Mouse (Mus musculus) megakaryocyte, adult 5-6 weeks (primary cell): Measurements from ENCODE around the gene Smad3. TPM values are rescaled to one million over a fixed set of nuclear protein-coding genes. Genes with fewer than 3 reads are reported as not detected.

ENCODE experiments used
- ATAC-seq: 2 replicates; pipeline ENCODE4 v1.8.0; 2016; ENCODE audit warnings: mild to moderate bottlenecking, inconsistent platforms; ENCODE audit not compliant: poor library complexity, severe bottlenecking
- total RNA-seq, 2 experiments: library from RNA; stranded (forward) in 1 of 2; stranded (reverse) in 1 of 2; fragments of 153-499, 151-499 nt in 1 of 2; fragments of 221-1000, 200-1000 nt in 1 of 2; gene quantifications; 2 replicates each; pipeline versions ENCODE4 v1.2.3 to v1.2.4; 2015 to 2017

The Smad3 gene
- total RNA-seq, 2 experiments from 2014 or later, result 9.1 to 9.7 TPM

DNA sequence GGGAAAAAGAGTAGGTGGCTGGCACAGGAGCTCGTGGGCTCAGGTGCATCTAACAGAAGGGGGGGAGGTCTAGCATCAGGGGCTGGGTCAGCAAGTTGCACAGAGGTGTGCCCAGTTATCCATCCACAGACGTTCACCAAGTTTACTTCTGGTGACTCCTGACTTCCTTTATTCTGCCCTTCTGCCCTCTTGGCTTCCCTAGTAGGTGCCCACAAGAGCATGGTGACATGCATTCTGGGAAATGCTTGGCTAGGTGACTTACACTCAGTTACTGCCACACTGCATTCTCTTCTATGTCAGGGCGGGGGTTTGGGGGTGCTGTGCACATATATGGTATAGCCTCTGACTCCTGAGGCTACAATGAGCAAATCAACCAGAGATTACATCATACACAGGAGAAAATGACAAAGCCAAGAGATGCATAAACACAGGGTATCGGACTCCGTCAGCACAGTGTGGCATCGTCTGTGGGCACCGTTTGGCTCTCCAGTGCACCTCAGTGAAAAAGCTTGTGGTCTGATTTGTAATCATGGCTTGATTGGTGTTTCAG lies 54.5 kb downstream of the Smad3 start:
- no peak for ATAC-seq

DNA sequence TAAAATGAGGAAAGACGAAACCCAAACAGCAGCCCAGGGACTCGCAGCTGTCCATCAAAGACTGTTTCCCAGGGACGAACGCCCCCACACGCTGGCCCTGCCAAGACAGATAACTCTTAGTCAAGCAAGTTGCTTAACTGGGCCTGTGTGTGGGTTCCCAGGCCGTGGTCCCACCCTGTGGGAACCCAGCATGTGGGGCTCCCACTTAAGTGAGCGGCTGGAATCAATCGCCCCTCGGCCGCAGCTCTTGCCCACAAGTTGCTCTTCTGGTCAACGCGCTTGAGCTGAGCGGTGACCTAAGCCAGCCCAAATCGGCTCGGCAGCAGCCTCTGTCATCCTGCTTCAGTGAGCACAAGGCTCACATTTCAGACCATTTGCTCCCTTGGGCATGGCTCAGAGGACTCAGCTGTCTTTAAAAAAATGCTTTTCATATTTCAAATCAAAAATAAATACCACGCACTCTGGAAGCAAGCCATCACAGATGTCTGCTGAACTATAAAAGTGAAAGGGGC lies 55.2 kb downstream of the Smad3 start:
- no peak for ATAC-seq

DNA sequence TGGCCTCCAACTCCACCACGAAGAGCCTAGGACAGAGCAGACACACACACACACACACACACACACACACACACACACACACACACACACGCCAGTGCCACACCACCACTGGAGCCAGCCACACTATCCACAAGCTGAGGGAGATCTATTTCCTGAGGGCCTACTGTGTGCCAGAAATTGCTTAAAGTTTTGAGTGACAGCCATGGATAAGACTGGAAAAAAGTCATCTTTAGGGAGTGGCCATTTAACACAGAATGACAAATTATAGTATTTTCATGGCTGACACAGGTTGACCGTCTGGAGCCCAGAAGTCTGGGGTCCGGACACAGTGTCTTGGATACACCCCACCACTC lies 55.9 kb downstream of the Smad3 start:
- ATAC-seq, result no peak

DNA sequence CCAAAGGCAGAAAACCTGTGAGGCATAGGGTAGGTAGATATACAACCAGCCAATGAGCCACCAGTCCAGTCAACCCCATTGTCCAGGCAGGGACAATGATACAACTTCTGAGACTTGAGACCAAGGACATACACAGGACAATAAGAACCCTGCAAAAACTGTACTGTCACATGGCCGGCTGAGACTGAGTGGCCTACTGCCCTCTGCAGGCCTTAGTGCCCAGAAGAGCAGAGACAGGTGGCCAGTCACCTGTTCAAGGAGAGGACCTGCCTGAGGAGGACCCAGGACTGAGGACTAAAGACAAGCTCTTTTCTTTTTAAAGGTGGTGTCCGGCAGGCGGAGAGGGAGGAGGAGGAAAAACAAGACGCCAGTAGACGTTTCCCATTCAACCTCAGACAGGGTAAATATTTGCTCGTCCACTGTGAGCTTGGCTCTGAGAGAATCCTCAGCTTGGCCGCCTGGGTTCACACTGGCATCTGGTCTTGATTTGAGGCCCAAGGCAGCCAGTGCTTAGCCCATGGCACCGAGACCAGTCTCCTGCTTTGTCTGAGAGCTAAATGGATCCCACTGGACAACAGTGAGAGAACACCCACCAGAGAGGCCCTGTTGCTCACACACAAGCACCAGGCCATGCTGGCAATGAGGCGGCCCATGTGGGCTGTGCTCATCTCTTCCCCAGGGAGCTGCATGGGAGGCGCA lies 56.4 kb downstream of the Smad3 start:
- ATAC-seq, result no peak

DNA sequence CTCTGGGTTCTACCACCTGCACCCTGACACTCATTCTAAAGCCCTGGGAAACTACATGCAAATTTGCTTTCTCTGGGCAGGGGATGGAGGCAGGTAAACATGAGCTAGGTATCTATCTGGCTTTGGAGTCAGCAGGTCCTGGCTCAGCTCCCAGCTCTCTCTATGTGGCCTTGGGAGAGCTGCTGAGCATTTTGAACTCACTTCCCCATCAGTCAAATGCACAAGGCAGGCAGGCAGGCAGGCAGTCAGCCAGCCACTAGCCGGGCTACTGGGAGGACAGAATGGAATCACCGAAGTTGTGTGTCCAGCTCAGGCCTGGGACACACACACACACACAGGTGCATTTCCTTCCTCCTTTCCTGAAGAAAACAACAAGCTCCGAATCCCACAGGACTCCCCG lies 58.6 kb downstream of the Smad3 start:
- no peak for ATAC-seq

DNA sequence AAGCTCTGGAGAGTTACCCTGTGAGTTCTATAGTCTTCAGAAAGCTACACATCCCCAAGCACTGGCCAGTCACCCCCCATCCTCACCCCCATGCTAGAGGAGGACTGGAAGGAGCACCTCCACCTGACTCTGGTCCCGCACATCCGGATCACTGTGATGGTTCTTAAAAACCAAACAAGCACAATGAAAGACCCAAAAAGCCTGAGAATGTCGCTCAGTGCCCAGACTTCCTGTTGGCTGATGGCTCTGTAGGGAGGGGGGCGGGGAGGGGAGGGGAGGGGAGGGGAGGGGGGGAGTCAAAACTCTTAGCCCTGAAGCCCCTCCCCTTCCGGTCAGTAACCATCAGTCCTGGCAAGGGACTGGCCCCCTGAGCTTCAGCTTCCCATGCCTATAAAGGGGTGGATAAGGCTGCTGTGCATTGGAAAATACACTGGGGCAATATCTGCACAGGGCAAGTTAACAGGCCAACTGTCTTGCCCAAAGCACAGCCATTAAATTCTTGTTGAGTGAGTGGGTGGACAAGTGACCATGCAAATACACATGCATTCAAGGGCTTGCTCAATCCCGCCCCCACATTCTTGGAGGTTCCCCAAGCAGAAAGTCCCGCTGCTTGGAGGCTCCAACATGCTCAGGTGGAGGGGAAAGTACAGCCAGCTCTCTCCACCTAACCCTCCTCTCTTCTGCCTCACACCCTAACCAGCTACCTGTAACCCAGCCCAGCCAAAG lies 59.3 kb downstream of the Smad3 start:
- 0 out of 2 replicates have a peak, but pooled peaks have one; percentile 27 for ATAC-seq

DNA sequence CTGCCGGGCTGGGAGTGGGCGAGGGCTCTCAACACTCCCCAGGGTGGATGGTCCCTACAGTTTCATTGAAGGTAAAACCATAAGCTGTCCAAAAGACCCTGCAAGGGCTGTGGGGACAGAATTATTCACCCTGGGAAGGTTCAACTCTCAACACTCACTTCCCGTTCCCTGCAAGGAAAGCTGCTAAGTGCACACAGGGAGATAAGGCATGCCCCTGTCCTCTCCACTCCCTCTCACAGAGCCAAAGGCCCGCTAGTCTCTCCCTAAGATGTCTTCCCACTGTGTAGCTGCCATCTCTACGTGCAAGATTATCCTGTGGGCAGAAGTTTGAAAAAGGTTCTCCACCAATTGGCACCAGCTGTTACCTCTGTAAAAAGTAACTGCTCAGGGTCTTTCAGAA lies 60.2 kb downstream of the Smad3 start:
- no peak for ATAC-seq

DNA sequence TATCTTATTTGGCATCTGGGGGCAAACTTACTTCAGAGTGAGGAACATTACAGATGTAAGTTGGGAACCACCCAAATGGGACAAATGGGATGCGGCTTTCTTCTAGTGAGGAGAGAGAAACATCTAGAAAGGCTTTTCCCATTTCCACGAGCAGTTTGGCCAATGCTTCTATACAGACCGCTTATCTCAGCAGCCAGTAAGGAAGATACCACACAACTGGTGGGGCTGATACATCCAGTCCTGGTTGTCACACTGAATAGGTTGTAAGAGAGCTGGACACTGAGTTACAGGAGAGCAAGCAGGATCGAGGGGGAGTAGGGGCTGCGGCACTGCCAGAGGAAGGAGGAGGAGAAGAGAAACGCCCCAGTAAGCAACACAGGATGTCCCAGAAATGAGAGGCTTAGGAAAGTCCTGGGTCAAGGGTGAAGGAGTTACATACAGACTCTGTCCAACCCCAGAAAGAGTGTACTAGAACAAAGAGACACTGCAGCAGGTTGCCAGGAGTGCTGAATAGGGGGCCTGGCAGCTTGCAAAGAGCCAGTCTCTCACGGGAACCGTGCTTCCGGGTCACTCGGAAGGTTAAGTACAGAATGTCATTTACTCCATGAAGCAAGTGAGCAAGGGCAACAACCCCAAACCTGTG lies 61.2 kb downstream of the Smad3 start:
- ATAC-seq, result no peak

DNA sequence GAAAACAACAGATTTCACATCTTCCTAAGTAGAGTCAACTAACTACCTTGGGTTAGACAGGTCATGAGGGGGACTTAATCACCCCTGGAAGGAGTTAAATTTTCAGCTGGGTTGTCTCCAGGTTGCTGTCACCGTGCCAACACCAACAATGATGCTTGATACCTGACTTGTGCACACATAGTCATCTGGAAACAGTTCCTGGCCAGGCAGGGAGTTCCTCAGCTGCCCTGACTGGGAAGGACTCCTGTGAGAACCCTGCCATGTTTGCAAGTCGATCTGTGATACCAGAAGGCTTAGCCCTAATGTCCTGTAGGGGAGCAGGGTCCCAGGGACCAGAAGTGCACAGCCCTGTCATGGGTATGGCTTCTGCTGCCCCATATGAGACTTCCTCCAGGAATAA lies 65.8 kb downstream of the Smad3 start:
- ATAC-seq, result no peak

DNA sequence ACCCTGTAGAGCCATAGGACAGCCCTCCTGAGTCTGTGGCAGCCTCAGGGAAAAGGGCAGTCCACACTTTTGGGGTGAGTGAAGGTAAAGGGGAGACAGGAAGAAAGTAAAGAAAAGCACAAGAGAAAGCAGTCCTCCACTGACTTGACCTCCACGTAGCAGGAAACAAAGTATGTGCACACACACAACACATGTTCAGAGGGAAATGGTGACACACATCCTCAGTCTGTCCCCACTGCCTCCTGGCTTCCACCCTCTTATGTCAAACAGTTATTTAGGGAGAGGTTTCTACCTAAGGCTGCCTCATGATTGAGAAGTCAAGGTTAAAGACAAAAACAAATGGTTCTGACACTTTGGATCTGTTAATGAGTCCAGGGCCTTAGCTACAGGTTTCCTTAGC lies 67.3 kb downstream of the Smad3 start:
- ATAC-seq, result peak; percentile 97

DNA sequence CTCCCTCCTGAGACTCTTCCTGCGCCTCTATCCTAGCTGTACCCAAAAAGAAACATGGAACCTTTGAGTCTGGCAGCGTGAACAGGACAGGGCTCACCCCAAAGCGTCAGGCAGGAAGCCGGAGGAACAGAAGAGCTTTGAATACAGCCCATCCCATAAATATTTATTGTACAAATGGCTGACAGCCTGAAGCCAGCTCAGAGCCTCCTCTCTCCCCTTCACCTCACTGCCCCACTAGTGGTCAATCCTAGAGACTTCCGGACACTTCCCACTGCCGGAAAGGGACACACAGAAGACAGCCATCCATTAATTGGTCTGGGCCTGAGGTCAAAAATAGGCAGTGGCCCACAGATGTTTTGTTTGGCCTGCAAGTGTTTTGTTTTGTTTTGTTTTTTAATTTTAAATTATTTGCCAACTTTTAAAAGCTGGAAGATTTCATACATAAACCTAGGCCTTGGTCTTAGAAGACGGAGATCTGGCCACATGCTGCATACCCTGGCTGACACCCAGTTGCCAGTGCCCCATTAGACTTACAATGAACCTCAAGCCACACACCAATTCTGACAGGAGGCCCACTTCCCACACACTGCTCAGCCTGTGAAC lies 70.3 kb downstream of the Smad3 start:
- no peak for ATAC-seq

DNA sequence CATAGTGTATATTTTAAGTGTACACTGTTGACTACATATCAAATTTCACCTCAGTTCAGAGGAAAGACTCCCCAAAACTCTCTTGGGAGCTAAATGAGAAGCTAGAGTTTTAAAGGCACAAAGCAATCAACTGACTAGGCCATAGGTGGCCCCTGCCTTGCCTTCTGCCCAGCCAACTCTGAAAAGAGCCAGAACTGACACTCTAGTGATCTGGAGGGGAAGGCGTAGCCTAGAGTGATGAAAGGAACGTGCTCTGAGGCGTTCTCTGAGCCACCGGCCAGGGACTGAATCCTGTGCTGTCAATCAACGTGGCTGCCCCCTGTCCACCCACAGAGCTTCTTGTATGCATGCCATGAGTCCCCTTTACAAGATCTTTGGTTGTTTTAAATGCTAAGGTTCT lies 72.4 kb downstream of the Smad3 start:
- ATAC-seq, result no peak

DNA sequence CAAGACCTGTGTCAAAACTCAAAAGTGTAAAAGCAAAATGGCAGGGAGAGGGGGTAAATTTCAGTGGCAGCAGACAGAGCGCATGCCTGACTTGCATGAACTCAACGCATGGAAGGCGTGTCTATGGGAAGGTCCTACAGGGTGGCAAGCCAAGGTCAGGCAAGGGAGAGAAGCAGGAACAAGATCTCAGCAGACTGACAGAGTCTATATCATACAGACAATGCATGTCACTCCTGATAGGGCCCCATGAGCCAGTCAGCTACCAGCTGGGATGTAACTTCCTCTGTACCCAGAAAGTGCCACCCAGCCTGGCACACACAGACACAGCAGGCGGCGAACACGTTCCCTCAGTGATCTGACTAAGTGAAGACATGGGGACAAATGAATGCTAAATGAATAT lies 73.5 kb downstream of the Smad3 start:
- ATAC-seq, result peak; percentile 51

DNA sequence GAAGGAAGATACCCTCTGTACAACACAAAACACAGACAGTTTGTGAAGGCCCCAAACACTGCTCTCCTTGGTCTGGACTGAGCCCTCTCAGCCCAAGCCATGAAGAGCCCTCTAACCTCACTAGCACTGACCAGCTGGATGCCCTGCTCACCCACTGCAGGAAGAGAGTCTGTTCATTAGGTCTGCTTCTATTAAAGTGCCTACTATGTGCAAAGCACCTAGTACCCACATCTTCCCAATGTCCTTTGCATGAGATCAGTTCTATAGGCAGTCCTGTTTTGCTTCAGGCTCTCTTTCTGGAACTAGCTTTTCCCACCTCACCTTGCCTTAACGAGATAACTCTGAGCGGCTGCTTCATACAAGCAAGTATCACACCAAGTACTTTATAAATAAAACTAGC lies 74.9 kb downstream of the Smad3 start:
- no peak for ATAC-seq

DNA sequence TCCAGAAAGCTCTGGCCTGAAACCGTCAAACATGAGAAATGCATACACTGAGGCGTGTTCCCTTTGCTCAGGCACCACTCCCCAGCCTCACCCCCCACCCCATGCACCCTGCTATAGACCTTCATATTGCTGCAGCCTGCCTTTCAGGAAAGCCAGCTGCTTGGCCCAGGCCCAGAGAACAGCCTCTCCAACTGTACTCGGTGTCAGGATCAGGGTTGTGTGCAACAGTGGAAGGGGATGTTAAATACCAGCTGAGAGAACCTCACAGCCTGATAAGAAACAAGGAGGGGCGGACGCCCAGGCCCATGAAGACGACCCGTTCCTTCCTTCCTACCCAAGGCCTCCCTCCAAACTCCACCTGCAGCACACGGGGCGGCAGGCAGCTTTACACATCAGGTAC lies 75.5 kb downstream of the Smad3 start:
- no peak for ATAC-seq

DNA sequence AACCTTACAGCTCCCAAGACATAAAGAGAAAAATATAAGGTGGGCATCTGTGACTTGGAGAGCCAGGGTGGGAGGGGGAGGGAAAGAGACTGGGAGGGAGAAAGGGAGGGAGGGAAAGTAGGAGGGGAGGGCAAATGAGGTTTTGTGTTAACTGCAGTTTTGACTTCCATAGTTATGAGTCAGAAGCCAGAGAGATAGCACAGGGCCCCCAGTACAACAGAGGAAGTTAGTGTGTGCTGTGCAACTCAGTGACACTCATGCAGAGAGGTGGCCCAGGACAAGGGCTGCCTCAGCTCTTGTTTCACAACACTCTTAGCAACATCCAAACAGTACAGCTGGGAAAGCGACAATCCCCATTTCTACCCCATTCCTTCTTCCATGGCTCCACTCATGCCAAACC lies 79.7 kb downstream of the Smad3 start:
- peak; percentile 90 for ATAC-seq

DNA sequence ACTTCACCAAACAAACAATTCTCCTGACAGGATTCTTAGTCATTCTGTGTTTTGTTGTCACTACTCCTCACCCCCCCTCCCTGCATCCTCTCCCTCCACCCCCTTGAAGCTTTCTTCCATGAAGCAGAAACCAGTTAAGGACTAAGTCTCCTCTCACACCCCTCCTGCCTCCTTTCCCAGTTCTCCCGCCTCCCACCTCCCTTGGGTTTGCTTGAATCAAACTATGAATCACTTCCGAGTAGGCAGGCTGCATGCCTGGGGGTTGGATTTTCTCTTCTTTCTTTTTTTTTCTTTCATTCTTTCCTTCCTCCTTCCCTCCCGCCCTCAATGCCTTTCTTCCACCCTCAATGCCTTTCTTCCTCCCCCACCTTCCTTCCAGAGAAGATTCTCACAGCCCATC lies 80.2 kb downstream of the Smad3 start:
- no peak for ATAC-seq

DNA sequence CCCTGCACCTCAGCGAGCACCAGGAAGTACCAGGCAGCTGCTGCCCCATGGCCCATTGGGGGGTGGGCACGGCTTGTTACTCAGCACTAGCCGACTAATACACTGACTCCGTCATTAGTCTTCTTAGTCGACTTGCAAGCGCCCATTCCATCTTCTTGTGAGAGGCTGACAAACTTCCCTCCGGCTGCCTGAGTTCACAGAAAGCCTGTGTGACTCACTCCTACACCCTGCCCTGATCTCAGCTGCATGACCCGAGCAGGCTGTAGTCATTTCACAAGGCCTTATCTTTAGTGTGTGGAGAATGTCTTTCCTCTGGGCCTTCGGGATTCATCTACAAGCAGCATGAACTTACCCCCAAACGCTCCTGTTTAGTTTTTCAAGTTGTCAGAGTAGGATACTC lies 83.2 kb downstream of the Smad3 start:
- no peak for ATAC-seq

DNA sequence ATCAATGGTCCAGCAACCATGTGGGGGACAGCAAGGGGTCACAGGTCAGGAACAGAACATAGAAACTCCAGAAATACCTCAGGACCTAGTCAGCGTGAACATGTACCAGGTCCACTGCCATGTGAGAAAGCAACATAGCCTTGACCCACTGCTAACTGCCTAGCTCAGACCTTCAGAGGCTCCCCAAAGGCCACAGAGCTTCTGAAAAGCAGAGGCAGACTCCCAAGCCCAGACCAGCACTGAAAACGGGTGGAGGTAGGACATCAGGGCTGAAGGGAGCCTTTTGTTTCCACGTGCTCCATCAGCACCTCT lies 84.3 kb downstream of the Smad3 start:
- no peak for ATAC-seq

DNA sequence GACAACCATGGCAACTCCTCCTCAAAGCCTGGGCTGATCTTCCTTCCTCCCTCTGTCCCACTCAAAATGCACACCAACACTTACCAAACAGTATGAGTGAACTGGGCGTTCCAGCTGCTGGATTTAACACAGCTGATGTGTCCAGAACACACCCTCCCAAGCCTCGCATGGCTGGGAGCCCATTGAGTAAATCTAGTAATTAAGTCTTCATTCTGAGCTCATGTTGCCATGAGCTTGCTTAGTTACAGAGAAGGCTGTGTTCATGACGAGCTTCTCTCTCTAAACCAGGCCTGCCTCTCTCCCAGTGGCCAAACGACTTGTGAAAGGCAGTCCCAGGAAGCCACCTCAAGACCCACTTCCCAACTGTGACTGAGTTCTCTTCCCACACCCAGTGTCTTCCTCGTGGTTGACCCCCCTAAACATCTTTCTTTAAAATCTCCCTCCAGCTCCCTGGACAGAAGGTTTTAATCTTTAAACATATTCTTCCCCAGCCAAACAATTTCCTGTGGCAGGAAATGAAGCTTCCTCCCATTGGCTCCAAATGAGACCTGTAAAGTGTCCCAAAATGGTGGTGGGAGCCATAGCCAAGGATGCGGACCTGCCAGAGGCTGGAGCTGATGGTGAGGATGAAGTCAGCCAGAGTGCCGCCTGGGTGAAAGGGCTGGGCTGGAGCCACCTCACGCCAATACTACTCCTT lies 84.8 kb downstream of the Smad3 start:
- ATAC-seq, result no peak

DNA sequence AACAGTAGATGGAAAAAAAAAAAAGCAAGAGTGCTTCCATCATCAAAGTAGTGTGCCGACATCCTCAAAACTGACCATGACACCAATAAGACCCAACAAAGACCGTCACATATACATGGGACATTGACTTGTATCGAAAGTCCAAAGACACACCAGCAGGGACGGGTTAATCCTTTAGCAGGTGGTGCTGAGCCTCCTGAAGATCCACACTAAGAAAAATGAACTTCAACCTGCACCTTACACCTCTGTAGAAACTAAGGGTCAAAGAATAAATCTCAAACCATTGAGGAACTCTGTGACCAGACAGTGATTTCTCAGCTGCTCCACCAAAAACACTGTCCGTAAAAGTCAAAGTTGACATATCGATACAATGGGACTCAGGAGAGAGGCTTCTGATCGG lies 88.0 kb downstream of the Smad3 start:
- ATAC-seq, result no peak
